Mouse (Mus musculus) limb, embryonic 11.5 days (tissue): ENCODE measurements around the gene Ptger3. TPM values are rescaled to one million over a fixed set of nuclear protein-coding genes. Genes with fewer than 3 reads are reported as not detected.

Experiments
- ATAC-seq: fragments of 200-750 bp; cut with Nextera tagmentation; 2 replicates; pipeline ENCODE4 v1.8.0; 2017; ENCODE audit warnings: low read depth; ENCODE audit not compliant: insufficient number of reproducible peaks, low FRiP score, low TSS enrichment
- DNase-seq: peaks from one replicate; pipeline ENCODE4 v3.0.0-alpha.2; 2015; ENCODE audit warnings: low spot score
- H3K27ac ChIP-seq: fragments of 300-500 bp; sonication (generic); replicated peaks from 2 replicates; pipeline ENCODE4 v1.5.1; 2014; ENCODE audit warnings: low read depth, mild to moderate bottlenecking, low read length
- H3K27me3 ChIP-seq: fragments of 300-500 bp; sonication (generic); 2 replicates; pipeline ENCODE4 v1.6.1; 2014; ENCODE audit warnings: mild to moderate bottlenecking, low read length, mixed read lengths; ENCODE audit not compliant: control insufficient read depth, insufficient read depth
- H3K36me3 ChIP-seq: fragments of 300-500 bp; sonication (generic); 2 replicates; pipeline ENCODE4 v1.6.1; 2014; ENCODE audit warnings: mild to moderate bottlenecking, low read length, moderate library complexity, mixed read lengths; ENCODE audit not compliant: control insufficient read depth, insufficient read depth
- H3K4me1 ChIP-seq: fragments of 300-500 bp; sonication (generic); 2 replicates; pipeline ENCODE4 v1.6.1; 2014; ENCODE audit warnings: low read length, mixed read lengths; ENCODE audit not compliant: control insufficient read depth, insufficient read depth
- H3K4me2 ChIP-seq: fragments of 300-500 bp; sonication (generic); 2 replicates; pipeline ENCODE4 v1.6.1; 2014; ENCODE audit warnings: low read depth, mild to moderate bottlenecking, moderate library complexity; ENCODE audit not compliant: severe bottlenecking
- H3K4me3 ChIP-seq: fragments of 300-500 bp; sonication (generic); 2 replicates; pipeline ENCODE4 v1.5.1; 2014; ENCODE audit warnings: low read depth, low read length
- H3K9ac ChIP-seq: fragments of 300-500 bp; sonication (generic); 2 replicates; pipeline ENCODE4 v1.6.1; 2014; ENCODE audit warnings: mild to moderate bottlenecking, low read length
- H3K9me3 ChIP-seq: fragments of 300-500 bp; sonication (generic); 2 replicates; pipeline ENCODE4 v1.6.1; 2016; ENCODE audit warnings: low read length; ENCODE audit not compliant: control insufficient read depth
- WGBS: fragments of 180-500 bp; shearing (Covaris S2); extraction: QIAGEN DNeasy Blood & Tissue Kit; methylation state at CpG from one replicate; pipeline ENCODE4 v1.1.7; 2014; 5-methylcytosine and 5-hydroxymethylcytosine counted together
- polyA plus RNA-seq: library from polyadenylated mRNA; unstranded; fragments of >200 nt; fragmentation: Nextera tagmentation; extraction: Ambion mirVana; gene quantifications from 2 replicates; pipeline ENCODE4 v1.2.1, GENCODE M21; 2014

Ptger3 gene
- polyA plus RNA-seq, 1 experiment from 2014 or later, result 0.95 TPM

DNA sequence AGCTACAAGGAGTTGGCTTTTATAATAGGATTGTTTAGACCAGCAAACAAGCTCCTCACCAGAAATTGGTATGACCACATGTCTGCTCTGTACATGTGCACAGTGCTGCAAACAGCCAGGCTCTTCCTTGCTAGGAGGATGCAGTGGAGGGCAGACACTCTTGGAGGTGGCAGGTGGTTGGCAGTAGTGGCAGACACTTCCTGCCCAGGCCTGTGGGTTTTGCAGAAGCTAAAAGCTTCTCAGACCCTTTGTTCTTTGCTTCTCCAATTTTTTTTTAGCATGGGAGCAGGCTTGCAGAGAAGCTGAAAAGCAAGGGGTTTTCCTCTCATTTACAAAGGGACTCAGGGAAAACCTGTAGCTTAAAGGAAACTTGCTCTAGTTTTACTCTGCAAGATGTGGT lies 50.3 kb downstream of the Ptger3 start:
- Histone ChIP-seq H3K4me1 (no peaks in the 10 kb centered on the region), H3K36me3 (no peaks in the 10 kb centered on the region), H3K27ac (no peak overlapping the region), H3K9ac (no peak overlapping the region), H3K9me3 (no peaks in the 10 kb centered on the region), H3K27me3 (no peaks in the 10 kb centered on the region), H3K4me2 (no peak overlapping the region), H3K4me3 (no peak overlapping the region)
- DNase-seq, result no peak
- no peak for ATAC-seq

DNA sequence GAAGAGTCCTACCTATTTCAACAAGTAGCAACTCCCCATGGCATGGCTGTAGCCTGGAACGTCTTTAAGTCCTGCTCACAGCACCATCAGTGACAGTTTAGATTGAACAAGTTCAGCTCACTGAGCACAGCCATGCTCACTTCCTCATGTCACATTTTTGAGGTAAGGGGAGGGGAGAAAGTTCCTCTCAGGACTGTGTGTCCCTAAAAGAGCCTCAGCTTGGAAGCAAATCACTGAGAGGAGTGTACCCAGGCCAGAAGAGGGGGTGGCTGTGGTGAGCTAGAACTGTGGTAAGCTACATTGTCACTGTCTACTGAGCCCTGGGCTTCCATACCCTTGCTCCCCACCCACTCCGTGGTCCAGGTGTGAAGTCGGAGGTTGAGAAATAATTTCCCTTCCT lies 60.7 kb downstream of the Ptger3 start:
- Histone ChIP-seq H3K4me3 (no peak overlapping the region), H3K4me2 (no peak overlapping the region), H3K9me3 (no peaks in the 10 kb centered on the region), H3K4me1 (no peaks in the 10 kb centered on the region), H3K27me3 (no peaks in the 10 kb centered on the region), H3K27ac (no peak overlapping the region), H3K36me3 (no peaks in the 10 kb centered on the region), H3K9ac (no peak overlapping the region)
- DNase-seq (no peak), ATAC-seq (no peak)
- WGBS, result 77% methylated on average over 3 of the region's 3 CpGs

DNA sequence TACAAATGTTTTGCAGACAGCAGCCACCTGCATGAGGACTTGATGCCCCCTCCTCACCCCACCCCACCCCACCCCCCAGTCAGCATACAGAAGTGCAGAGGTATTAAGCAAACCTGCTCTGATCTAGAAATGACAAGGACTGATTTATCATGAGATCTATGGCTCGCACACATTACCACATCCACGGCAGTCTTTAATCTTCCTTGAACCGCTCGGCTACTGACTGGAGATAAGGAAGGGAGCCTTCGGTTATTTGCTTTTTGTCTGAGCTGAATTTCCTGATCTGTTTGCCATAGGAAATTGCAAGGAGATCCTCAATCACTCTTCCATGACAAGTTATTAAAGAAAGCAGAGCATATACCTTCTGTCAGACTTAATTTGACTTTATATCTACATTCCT lies 64.0 kb downstream of the Ptger3 start:
- H3K4me1 ChIP-seq, result no peaks in the 10 kb centered on the region
- DNase-seq (no peak), ATAC-seq (no peak)
- WGBS, result 79% methylated on average over 5 of the region's 5 CpGs
- no peak overlapping the region for H3K9ac ChIP-seq
- no peak overlapping the region for H3K4me3 ChIP-seq
- H3K27me3 ChIP-seq, result no peaks in the 10 kb centered on the region
- no peaks in the 10 kb centered on the region for H3K9me3 ChIP-seq
- H3K4me2 ChIP-seq, result no peak overlapping the region
- no peaks in the 10 kb centered on the region for H3K36me3 ChIP-seq
- no peak overlapping the region for H3K27ac ChIP-seq

DNA sequence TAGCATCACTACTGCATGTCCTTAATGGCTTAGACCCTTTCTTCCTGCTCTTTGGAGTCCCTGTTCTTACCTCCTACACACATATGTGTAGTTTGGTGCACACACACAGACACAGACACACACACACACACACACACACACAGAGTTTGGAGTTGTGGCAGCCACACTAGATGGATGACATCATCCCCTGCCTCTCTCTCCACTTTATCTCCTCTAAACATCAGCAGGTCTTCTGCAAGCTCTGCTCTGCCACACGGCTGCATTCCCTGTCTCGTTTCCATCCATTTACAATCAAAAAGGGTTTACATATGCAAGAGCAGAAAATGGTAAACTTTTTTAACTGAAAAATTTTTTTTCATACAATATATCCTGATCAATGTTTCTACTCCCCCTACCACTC lies 64.7 kb downstream of the Ptger3 start:
- Histone ChIP-seq H3K4me3 (no peak overlapping the region), H3K9ac (no peak overlapping the region), H3K9me3 (no peaks in the 10 kb centered on the region), H3K4me2 (no peak overlapping the region), H3K36me3 (no peaks in the 10 kb centered on the region), H3K27ac (no peak overlapping the region), H3K4me1 (no peaks in the 10 kb centered on the region), H3K27me3 (no peaks in the 10 kb centered on the region)
- DNase-seq, result no peak
- no peak for ATAC-seq
- 73% methylated on average over 2 of the region's 2 CpGs for WGBS

DNA sequence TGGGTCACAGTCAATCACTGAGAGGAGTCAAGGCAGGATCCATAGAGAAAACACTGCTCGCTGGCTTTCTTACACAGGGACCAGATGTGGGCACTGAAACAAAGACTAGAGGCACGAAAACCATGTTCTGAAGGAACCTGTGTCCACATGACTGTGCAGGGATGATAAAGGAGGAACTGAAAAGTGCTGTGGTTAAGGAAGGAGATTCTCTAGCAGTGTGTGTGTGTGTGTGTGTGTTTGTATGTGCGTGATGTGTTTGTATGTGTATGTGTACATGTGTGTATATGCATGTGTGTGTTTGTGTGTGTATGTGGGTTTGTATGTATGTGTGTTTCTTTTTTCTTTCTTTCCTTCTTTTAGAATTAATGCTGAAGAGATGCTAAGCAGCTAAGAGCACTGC lies 67.7 kb downstream of the Ptger3 start:
- H3K9me3 ChIP-seq, result no peaks in the 10 kb centered on the region
- DNase-seq (no peak), ATAC-seq (no peak)
- H3K9ac ChIP-seq, result no peak overlapping the region
- H3K27ac ChIP-seq, result no peak overlapping the region
- no peaks in the 10 kb centered on the region for H3K36me3 ChIP-seq
- H3K27me3 ChIP-seq, result no peaks in the 10 kb centered on the region
- H3K4me3 ChIP-seq, result no peak overlapping the region
- H3K4me1 ChIP-seq, result no peaks in the 10 kb centered on the region
- 81% methylated on average over 3 of the region's 3 CpGs for WGBS
- H3K4me2 ChIP-seq, result no peak overlapping the region

DNA sequence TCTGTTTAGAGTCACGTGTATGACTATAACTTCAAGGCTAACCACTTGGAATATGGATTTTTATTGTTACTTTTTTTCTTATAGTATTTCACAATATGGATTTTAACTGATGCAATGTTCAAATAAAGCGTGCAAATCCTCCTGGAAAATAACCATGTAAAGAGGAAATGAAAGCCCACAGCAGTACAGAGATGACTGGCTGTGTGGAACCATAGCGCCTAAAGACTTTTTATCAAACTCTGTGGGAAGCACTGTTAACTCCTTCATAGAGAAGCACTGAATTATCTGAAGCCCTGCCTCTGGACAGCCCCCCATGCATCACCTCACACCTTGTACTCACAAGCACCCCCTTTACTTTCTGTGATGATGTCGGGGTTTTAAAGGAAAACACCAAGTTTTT lies 69.0 kb downstream of the Ptger3 start:
- WGBS, result 85% methylated on average over 4 of the region's 4 CpGs

DNA sequence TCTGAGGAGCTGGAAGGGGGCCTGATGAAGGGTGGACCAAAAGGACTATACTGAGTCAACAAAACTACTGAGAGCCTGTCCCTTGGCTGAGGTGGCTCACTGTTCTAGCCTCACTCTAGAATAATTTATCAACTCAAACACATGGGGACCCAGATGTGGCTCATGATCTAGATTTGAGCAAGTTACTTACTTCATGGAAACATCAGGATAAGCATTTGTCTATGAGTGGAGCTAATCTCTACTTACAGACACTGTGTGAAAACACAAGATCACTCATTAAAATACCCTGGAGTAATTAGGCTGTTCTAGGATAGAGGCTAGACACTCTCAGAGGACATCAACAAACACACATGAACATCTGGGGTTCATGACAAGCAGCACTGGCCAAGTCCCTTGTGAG lies 70.2 kb downstream of the Ptger3 start:
- DNase-seq (no peak), ATAC-seq (no peak)
- H3K4me2 ChIP-seq, result no peak overlapping the region
- H3K36me3 ChIP-seq, result no peaks in the 10 kb centered on the region
- H3K4me3 ChIP-seq, result no peak overlapping the region
- H3K4me1 ChIP-seq, result no peaks in the 10 kb centered on the region
- H3K9me3 ChIP-seq, result no peaks in the 10 kb centered on the region
- no peak overlapping the region for H3K9ac ChIP-seq
- H3K27ac ChIP-seq, result no peak overlapping the region
- H3K27me3 ChIP-seq, result no peaks in the 10 kb centered on the region

More for the DNA sequence above, 69.0 kb downstream of the Ptger3 start:
- H3K9ac ChIP-seq, result no peak overlapping the region
- no peak overlapping the region for H3K4me2 ChIP-seq
- H3K4me1 ChIP-seq, result no peaks in the 10 kb centered on the region
- H3K27me3 ChIP-seq, result no peaks in the 10 kb centered on the region
- H3K4me3 ChIP-seq, result no peak overlapping the region
- DNase-seq, result no peak
- H3K9me3 ChIP-seq, result no peaks in the 10 kb centered on the region
- no peak overlapping the region for H3K27ac ChIP-seq
- no peaks in the 10 kb centered on the region for H3K36me3 ChIP-seq
- no peak for ATAC-seq

DNA sequence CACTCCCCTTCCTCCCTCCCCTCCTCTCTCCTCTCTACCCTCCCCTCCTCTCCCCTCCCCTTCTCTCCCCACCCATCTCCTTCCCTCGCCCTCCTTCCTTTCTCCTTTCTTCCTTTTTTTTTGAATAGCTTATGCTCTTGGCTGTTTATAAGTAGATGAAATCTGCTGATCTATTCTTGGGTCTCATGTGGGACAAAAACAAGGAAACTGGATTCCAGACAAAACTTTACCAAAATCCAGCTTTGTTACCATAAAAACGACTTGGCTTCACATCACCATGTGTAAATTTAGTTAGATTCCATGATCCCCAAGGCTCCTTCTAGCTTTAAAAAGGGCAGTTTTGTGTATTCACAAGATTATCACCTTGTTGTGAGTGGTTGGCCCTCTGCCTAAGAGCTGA lies 70.6 kb downstream of the Ptger3 start:
- no peaks in the 10 kb centered on the region for H3K36me3 ChIP-seq
- no peaks in the 10 kb centered on the region for H3K4me1 ChIP-seq
- H3K9ac ChIP-seq, result no peak overlapping the region
- no peaks in the 10 kb centered on the region for H3K9me3 ChIP-seq
- H3K4me2 ChIP-seq, result no peak overlapping the region
- 66% methylated on average over 2 of the region's 2 CpGs for WGBS
- no peak overlapping the region for H3K27ac ChIP-seq
- DNase-seq, result no peak
- H3K4me3 ChIP-seq, result no peak overlapping the region
- no peaks in the 10 kb centered on the region for H3K27me3 ChIP-seq
- no peak for ATAC-seq

DNA sequence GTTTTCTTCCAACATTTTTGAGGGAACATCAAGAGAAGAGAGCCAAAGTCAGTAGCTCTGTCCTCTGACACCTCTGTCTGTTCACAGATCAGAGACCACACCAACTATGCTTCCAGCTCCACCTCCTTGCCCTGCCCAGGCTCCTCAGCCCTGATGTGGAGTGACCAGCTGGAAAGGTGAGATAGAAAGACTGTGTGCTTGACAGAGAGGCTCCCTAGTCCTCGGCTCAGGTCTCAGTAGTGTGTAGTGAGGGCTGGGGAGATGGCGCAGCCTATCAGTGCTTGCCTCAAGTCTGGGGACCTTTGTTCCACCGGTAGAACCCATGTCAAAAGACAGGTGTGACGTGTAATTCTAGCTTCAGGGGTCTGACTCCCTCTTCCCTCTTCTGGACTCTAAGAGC lies 74.9 kb downstream of the Ptger3 start:
- Histone ChIP-seq H3K36me3 (no peaks in the 10 kb centered on the region), H3K4me1 (no peaks in the 10 kb centered on the region), H3K9me3 (no peaks in the 10 kb centered on the region), H3K4me3 (no peak overlapping the region), H3K9ac (no peak overlapping the region), H3K4me2 (no peak overlapping the region), H3K27ac (no peak overlapping the region), H3K27me3 (no peaks in the 10 kb centered on the region)
- 83% methylated on average over 4 of the region's 4 CpGs for WGBS
- DNase-seq (no peak), ATAC-seq (0 out of 2 replicates have a peak, but pooled peaks have one; percentile 13)
